Mouse (Mus musculus) limb, embryonic 13.5 days (tissue): ENCODE results near the gene Kcnj12. TPM values are rescaled to one million over a fixed set of nuclear protein-coding genes. Genes with fewer than 3 reads are reported as not detected.

Experiments
- ATAC-seq: fragments of 200-750 bp; cut with Nextera tagmentation; 2 replicates; pipeline ENCODE4 v1.8.0; 2017; ENCODE audit warnings: low read depth, moderate number of reproducible peaks, moderate TSS enrichment; ENCODE audit not compliant: low FRiP score
- H3K27ac ChIP-seq: fragments of 300-500 bp; sonication (generic); 2 replicates; pipeline ENCODE4 v1.5.1; 2015; ENCODE audit warnings: inconsistent platforms, mild to moderate bottlenecking, moderate library complexity
- H3K27me3 ChIP-seq: fragments of 300-500 bp; sonication (generic); 2 replicates; pipeline ENCODE4 v1.6.1; 2015; ENCODE audit warnings: mild to moderate bottlenecking, inconsistent platforms
- H3K36me3 ChIP-seq: fragments of 300-500 bp; sonication (generic); 2 replicates; pipeline ENCODE4 v1.6.1; 2015; ENCODE audit warnings: inconsistent platforms, mild to moderate bottlenecking, moderate library complexity
- H3K4me1 ChIP-seq: fragments of 300-500 bp; sonication (generic); 2 replicates; pipeline ENCODE4 v1.6.1; 2015; ENCODE audit warnings: inconsistent platforms
- H3K4me2 ChIP-seq: fragments of 300-500 bp; sonication (generic); replicated peaks from 2 replicates; pipeline ENCODE4 v1.6.1; 2015; ENCODE audit warnings: inconsistent platforms, mild to moderate bottlenecking, moderate library complexity
- H3K4me3 ChIP-seq: fragments of 300-500 bp; sonication (generic); 2 replicates; pipeline ENCODE4 v1.5.1; 2015; ENCODE audit warnings: moderate library complexity, mild to moderate bottlenecking, inconsistent platforms
- H3K9ac ChIP-seq: fragments of 300-500 bp; sonication (generic); 2 replicates; pipeline ENCODE4 v1.6.1; 2015; ENCODE audit warnings: mild to moderate bottlenecking, inconsistent platforms
- H3K9me3 ChIP-seq: fragments of 300-500 bp; sonication (generic); 2 replicates; pipeline ENCODE4 v1.6.1; 2016; ENCODE audit warnings: inconsistent platforms
- WGBS: fragments of 180-500 bp; shearing (Covaris S2); methylation state at CpG from one replicate; pipeline ENCODE4 v1.1.7; 2015; 5-methylcytosine and 5-hydroxymethylcytosine counted together
- polyA plus RNA-seq: library from polyadenylated mRNA; unstranded; fragments of >200 nt; fragmentation: Nextera tagmentation; extraction: Ambion mirVana; gene quantifications from 2 replicates; pipeline ENCODE4 v1.2.1, GENCODE M21; 2015

The Kcnj12 gene
- polyA plus RNA-seq, 1 experiment from 2014 or later, result 0.14 TPM

GRCm38 (mm10) chr11:61043055-61043992 lies 21.0 kb downstream of the Kcnj12 start:
- WGBS, result 63% methylated on average over 12 of the region's 12 CpGs
- 0 out of 2 replicates have a peak, but pooled peaks cover 8% of the 10 kb centered on the region for H3K4me1 ChIP-seq
- H3K9ac ChIP-seq, result no peak overlapping the region
- H3K36me3 ChIP-seq, result no peaks in the 10 kb centered on the region
- no peak for ATAC-seq
- no peaks in the 10 kb centered on the region for H3K27me3 ChIP-seq
- H3K4me2 ChIP-seq, result no peak overlapping the region
- no peak overlapping the region for H3K4me3 ChIP-seq
- no peaks in the 10 kb centered on the region for H3K9me3 ChIP-seq
- H3K27ac ChIP-seq, result no peak overlapping the region

DNA sequence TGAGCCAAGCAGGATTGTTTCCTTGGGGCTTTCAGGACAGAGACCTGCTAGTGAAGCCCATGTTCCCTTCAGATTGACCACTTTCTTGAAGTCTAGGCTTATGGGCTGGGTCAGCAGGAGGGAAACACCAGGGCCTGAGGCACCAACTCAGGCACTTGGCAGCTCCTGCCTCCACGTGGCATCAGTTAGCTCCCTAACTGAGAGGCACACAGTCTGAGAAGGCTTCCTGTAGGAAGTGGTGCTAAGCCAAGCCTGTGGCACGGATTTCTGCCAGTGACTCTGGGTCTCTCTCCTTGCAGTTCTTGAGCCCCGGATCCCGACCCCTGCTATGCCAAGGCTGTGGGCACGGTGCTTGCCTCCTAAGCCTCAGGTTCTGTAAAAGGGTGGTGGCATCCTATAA lies 22.4 kb downstream of the Kcnj12 start:
- H3K4me1 ChIP-seq, result 0 out of 2 replicates have a peak, but pooled peaks cover 8% of the 10 kb centered on the region
- no peak overlapping the region for H3K4me3 ChIP-seq
- H3K27me3 ChIP-seq, result no peaks in the 10 kb centered on the region
- H3K27ac ChIP-seq, result no peak overlapping the region
- 74% methylated on average over 5 of the region's 5 CpGs for WGBS
- no peaks in the 10 kb centered on the region for H3K9me3 ChIP-seq
- no peak for ATAC-seq
- H3K9ac ChIP-seq, result no peak overlapping the region
- no peaks in the 10 kb centered on the region for H3K36me3 ChIP-seq
- H3K4me2 ChIP-seq, result no peak overlapping the region

- H3K9me3 ChIP-seq, result no peaks in the 10 kb centered on the region
- 82% methylated on average over 5 of the region's 5 CpGs for WGBS
Observed at GRCm38 (mm10) chr11:61047441-61047840, 25.1 kb downstream of the Kcnj12 start.

DNA sequence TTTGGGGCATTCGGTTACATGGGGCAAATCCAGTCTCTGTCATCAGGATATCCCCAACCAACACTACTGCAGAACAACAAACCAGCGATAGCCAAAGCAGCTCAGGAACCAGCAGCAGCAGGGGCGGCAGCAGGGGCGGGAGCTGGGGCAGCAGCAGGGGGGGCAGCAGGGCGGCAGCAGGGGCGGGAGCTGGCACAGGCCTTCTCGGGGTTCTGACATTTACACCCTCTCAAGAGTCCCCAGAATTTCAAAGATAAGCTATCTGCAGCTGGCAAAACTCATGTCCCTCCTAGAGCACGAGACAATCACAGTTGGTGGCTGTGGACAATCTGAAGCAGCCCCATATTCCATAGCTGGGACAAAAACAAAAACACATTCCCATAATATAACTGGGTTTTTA lies 28.8 kb downstream of the Kcnj12 start:
- Histone ChIP-seq H3K4me1 (no peaks in the 10 kb centered on the region), H3K36me3 (no peaks in the 10 kb centered on the region), H3K4me2 (no peak overlapping the region), H3K4me3 (no peak overlapping the region), H3K27ac (no peak overlapping the region), H3K27me3 (no peaks in the 10 kb centered on the region), H3K9me3 (no peaks in the 10 kb centered on the region), H3K9ac (no peak overlapping the region)
- WGBS, result 36% methylated on average over 8 of the region's 8 CpGs
- no peak for ATAC-seq

More at GRCm38 (mm10) chr11:61047441-61047840, 25.1 kb downstream of the Kcnj12 start:
- no peak for ATAC-seq
- no peak overlapping the region for H3K27ac ChIP-seq
- no peaks in the 10 kb centered on the region for H3K36me3 ChIP-seq
- 0 out of 2 replicates have a peak, but pooled peaks cover 7% of the 10 kb centered on the region for H3K4me1 ChIP-seq
- H3K4me3 ChIP-seq, result no peak overlapping the region
- H3K27me3 ChIP-seq, result no peaks in the 10 kb centered on the region
- no peak overlapping the region for H3K9ac ChIP-seq
- H3K4me2 ChIP-seq, result no peak overlapping the region

DNA sequence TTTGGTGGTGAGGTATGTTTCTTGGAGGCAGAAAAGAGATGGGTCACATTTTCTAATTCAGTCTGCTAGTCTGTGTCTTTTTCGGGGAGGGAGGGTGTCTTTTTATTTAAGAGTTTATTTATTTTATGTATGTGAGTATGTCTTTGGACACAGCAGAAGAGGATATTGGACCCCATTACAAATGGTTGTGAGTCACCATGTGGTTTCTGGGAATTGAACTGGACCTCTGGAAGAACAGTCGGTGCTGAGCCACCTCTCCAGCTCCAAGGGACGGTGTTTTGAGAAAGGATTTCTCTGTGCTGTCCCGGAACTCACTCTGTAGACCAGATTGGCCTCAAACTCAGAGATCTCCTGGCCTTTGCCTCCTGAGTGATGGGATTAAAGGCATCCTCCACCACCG lies 34.5 kb downstream of the Kcnj12 start:
- Histone ChIP-seq H3K36me3 (no peaks in the 10 kb centered on the region), H3K4me3 (no peak overlapping the region), H3K27ac (no peak overlapping the region), H3K4me1 (no peaks in the 10 kb centered on the region), H3K27me3 (no peaks in the 10 kb centered on the region), H3K9me3 (no peaks in the 10 kb centered on the region), H3K9ac (no peak overlapping the region), H3K4me2 (no peak overlapping the region)
- WGBS, result 69% methylated on average over 5 of the region's 5 CpGs
- no peak for ATAC-seq

GRCm38 (mm10) chr11:61059691-61060457 lies 37.5 kb downstream of the Kcnj12 start:
- H3K9ac ChIP-seq, result no peak overlapping the region
- H3K4me3 ChIP-seq, result no peak overlapping the region
- H3K9me3 ChIP-seq, result no peaks in the 10 kb centered on the region
- no peaks in the 10 kb centered on the region for H3K27me3 ChIP-seq
- no peak overlapping the region for H3K27ac ChIP-seq
- no peak for ATAC-seq
- 72% methylated on average over 10 of the region's 10 CpGs for WGBS
- no peak overlapping the region for H3K4me2 ChIP-seq
- no peaks in the 10 kb centered on the region for H3K36me3 ChIP-seq
- no peaks in the 10 kb centered on the region for H3K4me1 ChIP-seq

GRCm38 (mm10) chr11:61060634-61061033 lies 38.3 kb downstream of the Kcnj12 start:
- H3K4me2 ChIP-seq, result no peak overlapping the region
- H3K36me3 ChIP-seq, result no peaks in the 10 kb centered on the region
- no peak for ATAC-seq
- H3K9me3 ChIP-seq, result no peaks in the 10 kb centered on the region
- no peaks in the 10 kb centered on the region for H3K27me3 ChIP-seq
- H3K27ac ChIP-seq, result no peak overlapping the region
- H3K4me1 ChIP-seq, result no peaks in the 10 kb centered on the region
- H3K9ac ChIP-seq, result no peak overlapping the region
- H3K4me3 ChIP-seq, result no peak overlapping the region
- 81% methylated on average over 4 of the region's 4 CpGs for WGBS

DNA sequence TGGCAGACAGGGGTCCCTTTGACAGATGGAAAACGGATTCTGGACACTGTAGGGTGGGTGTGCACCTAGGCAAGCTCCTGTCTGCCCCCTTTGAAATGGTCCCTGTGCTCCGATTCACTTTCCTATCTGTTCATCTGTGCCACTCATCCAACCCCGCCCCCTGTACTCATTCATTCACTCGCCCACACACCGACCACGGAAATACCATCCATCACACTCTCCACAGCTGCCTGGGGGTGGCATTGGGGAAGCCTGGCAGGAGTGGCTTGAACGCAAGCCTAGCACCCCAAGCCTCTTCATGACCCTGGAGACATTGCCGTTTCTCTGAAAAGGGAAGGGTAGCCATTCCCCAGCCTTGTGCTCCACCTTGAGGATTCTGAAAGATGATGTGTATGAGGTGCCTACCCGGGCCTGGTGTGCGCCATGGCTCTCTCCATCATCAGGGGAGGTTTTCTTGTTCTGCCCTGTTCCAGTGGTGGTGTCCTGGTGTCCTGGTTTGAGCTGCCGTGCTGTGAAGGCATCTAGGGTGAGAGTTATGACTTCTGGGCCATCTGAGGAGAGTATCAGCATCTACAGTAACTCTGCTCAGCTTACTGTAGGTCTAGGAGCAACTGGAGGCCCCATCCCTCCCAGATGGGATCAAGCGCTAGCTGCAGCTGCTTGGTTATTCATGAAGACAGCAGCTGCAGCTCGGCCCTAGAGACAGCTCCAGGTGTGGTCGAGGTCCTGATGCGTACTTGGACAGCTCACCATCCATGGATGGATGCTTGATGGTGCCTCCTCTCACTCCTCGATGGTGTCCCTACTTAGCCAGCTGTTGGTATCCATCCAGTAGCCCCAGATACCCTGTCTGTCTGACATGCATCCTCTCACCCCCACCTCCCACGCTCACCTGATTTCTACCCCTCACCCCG lies 40.4 kb downstream of the Kcnj12 start:
- Histone ChIP-seq H3K9me3 (no peaks in the 10 kb centered on the region), H3K4me2 (no peak overlapping the region), H3K27ac (no peak overlapping the region), H3K9ac (no peak overlapping the region), H3K4me3 (no peak overlapping the region), H3K27me3 (no peaks in the 10 kb centered on the region), H3K36me3 (no peaks in the 10 kb centered on the region), H3K4me1 (no peaks in the 10 kb centered on the region)
- 82% methylated on average over 18 of the region's 18 CpGs for WGBS
- ATAC-seq, result no peak

GRCm38 (mm10) chr11:61063503-61063902 lies 41.1 kb downstream of the Kcnj12 start:
- no peaks in the 10 kb centered on the region for H3K9me3 ChIP-seq
- H3K9ac ChIP-seq, result no peak overlapping the region
- H3K27me3 ChIP-seq, result no peaks in the 10 kb centered on the region
- no peaks in the 10 kb centered on the region for H3K4me1 ChIP-seq
- no peak overlapping the region for H3K27ac ChIP-seq
- ATAC-seq, result no peak
- no peak overlapping the region for H3K4me2 ChIP-seq
- WGBS, result 84% methylated on average over 6 of the region's 6 CpGs
- H3K4me3 ChIP-seq, result no peak overlapping the region
- H3K36me3 ChIP-seq, result no peaks in the 10 kb centered on the region

DNA sequence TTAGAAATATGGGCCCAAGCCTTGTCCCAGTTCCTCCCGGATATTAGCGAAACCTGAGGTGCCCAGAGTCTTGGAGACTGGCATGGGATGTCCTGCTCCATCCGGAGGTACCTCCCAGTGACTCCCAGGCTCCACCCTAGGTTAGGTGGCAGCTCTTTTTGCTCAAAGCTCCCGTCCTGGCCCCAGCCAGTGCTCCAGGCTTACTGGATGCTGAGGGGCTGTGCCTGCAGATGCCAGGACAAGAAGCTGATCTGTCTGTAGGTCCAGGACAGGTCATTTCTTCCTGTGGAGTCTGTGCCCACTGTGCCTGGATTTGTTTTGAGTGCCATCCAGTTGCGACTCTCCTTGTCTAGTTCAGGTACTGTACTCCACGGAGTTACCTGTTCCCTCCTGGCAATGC lies 43.3 kb downstream of the Kcnj12 start:
- no peak overlapping the region for H3K27ac ChIP-seq
- ATAC-seq, result no peak
- H3K4me2 ChIP-seq, result no peak overlapping the region
- H3K36me3 ChIP-seq, result no peaks in the 10 kb centered on the region
- no peak overlapping the region for H3K4me3 ChIP-seq
- no peaks in the 10 kb centered on the region for H3K4me1 ChIP-seq
- no peaks in the 10 kb centered on the region for H3K27me3 ChIP-seq
- H3K9me3 ChIP-seq, result no peaks in the 10 kb centered on the region
- H3K9ac ChIP-seq, result no peak overlapping the region
- WGBS, result 78% methylated on average over 6 of the region's 6 CpGs

GRCm38 (mm10) chr11:61067133-61067835 lies 44.9 kb downstream of the Kcnj12 start:
- Histone ChIP-seq H3K9me3 (no peaks in the 10 kb centered on the region), H3K27ac (no peak overlapping the region), H3K27me3 (no peaks in the 10 kb centered on the region), H3K4me1 (peaks cover 12% of the 10 kb centered on the region), H3K9ac (no peak overlapping the region), H3K4me2 (no peak overlapping the region), H3K36me3 (no peaks in the 10 kb centered on the region), H3K4me3 (no peak overlapping the region)
- no peak for ATAC-seq
- 82% methylated on average over 9 of the region's 9 CpGs for WGBS
